Mouse (Mus musculus): ENCODE results near the gene Batf. TPM values are rescaled to one million over a fixed set of nuclear protein-coding genes. Genes with fewer than 3 reads are reported as not detected.
A peak's percentile ranks its signal among the peaks of the same experiment; 100 is the strongest.

Gene Batf
- polyA plus RNA-seq, 1 experiment, result not detected

- 62% methylated on average over 6 of the region's 6 CpGs for WGBS
Observed at GRCm38 (mm10) chr12:85729945-85730290, 43.4 kb downstream of the Batf start.

GRCm38 (mm10) chr12:85736203-85736602 lies 49.7 kb downstream of the Batf start:
- Histone ChIP-seq H3K4me3 (ENCODE audit: insufficient read depth, low read depth, low read length) (no peak overlapping the region), H3K27ac (ENCODE audit: insufficient read depth, low read depth, low read length) (no peak overlapping the region), H3K4me1 (ENCODE audit: control insufficient read depth, insufficient read depth, low read length) (no peaks in the 10 kb centered on the region)
- TF ChIP-seq CTCF (IDR thresholded peaks at IDR 0.05; ENCODE audit: insufficient read depth, low read depth, low read length), result no peak
- TF ChIP-seq POLR2A (IDR thresholded peaks at IDR 0.05; ENCODE audit: insufficient read depth, low read depth, low read length), result no peak
- WGBS, result 79% methylated on average over 2 of the region's 2 CpGs

More at GRCm38 (mm10) chr12:85729945-85730290, 43.4 kb downstream of the Batf start:
- TF ChIP-seq CTCF (IDR thresholded peaks at IDR 0.05; ENCODE audit: insufficient read depth, low read depth, low read length) (no peak), POLR2A (IDR thresholded peaks at IDR 0.05; ENCODE audit: insufficient read depth, low read depth, low read length) (no peak)
- Histone ChIP-seq H3K4me3 (ENCODE audit: insufficient read depth, low read depth, low read length) (no peak overlapping the region), H3K27ac (ENCODE audit: insufficient read depth, low read depth, low read length) (no peak overlapping the region), H3K4me1 (ENCODE audit: control insufficient read depth, insufficient read depth, low read length) (peaks cover 3% of the 10 kb centered on the region; the same call in 1 of the 2 replicates)

GRCm38 (mm10) chr12:85736960-85737359 lies 50.5 kb downstream of the Batf start:
- Histone ChIP-seq H3K4me1 (ENCODE audit: control insufficient read depth, insufficient read depth, low read length) (no peaks in the 10 kb centered on the region), H3K4me3 (ENCODE audit: insufficient read depth, low read depth, low read length) (no peak overlapping the region), H3K27ac (ENCODE audit: insufficient read depth, low read depth, low read length) (no peak overlapping the region)
- TF ChIP-seq CTCF (IDR thresholded peaks at IDR 0.05; ENCODE audit: insufficient read depth, low read depth, low read length) (no peak), POLR2A (IDR thresholded peaks at IDR 0.05; ENCODE audit: insufficient read depth, low read depth, low read length) (no peak)
- WGBS, result 78% methylated on average over 3 of the region's 3 CpGs

GRCm38 (mm10) chr12:85745827-85746695 lies 59.6 kb downstream of the Batf start, which contains the start of gene Flvcr2:
Flvcr2 (plus strand) TSS chr12:85746539.
- no peak for TF ChIP-seq POLR2A (IDR thresholded peaks at IDR 0.05; ENCODE audit: insufficient read depth, low read depth, low read length)
- peak; percentile 70; the same call in 1 of the 2 replicates for TF ChIP-seq CTCF (IDR thresholded peaks at IDR 0.05; ENCODE audit: insufficient read depth, low read depth, low read length)
- WGBS, result 1% methylated on average over 51 of the region's 51 CpGs
- Histone ChIP-seq H3K27ac (ENCODE audit: insufficient read depth, low read depth, low read length) (no peak within 1 kb of the TSS), H3K4me1 (ENCODE audit: control insufficient read depth, insufficient read depth, low read length) (peaks cover 14% of the 10 kb centered on the region), H3K4me3 (ENCODE audit: insufficient read depth, low read depth, low read length) (peak within 1 kb of the TSS; percentile 38)

GRCm38 (mm10) chr12:85746696-85747219 lies 60.3 kb downstream of the Batf start:
- H3K27ac ChIP-seq (ENCODE audit: insufficient read depth, low read depth, low read length), result no peak overlapping the region
- TF ChIP-seq CTCF (IDR thresholded peaks at IDR 0.05; ENCODE audit: insufficient read depth, low read depth, low read length) (no peak), POLR2A (IDR thresholded peaks at IDR 0.05; ENCODE audit: insufficient read depth, low read depth, low read length) (no peak)
- WGBS, result 26% methylated on average over 21 of the region's 21 CpGs
- H3K4me1 ChIP-seq (ENCODE audit: control insufficient read depth, insufficient read depth, low read length), result peaks cover 14% of the 10 kb centered on the region
- peak overlapping the region; percentile 36 for H3K4me3 ChIP-seq (ENCODE audit: insufficient read depth, low read depth, low read length)

GRCm38 (mm10) chr12:85747343-85747742 lies 60.9 kb downstream of the Batf start:
- Histone ChIP-seq H3K4me1 (ENCODE audit: control insufficient read depth, insufficient read depth, low read length) (peaks cover 14% of the 10 kb centered on the region), H3K4me3 (ENCODE audit: insufficient read depth, low read depth, low read length) (peak overlapping the region; percentile 11; the same call in 1 of the 2 replicates), H3K27ac (ENCODE audit: insufficient read depth, low read depth, low read length) (no peak overlapping the region)
- TF ChIP-seq CTCF (IDR thresholded peaks at IDR 0.05; ENCODE audit: insufficient read depth, low read depth, low read length) (no peak), POLR2A (IDR thresholded peaks at IDR 0.05; ENCODE audit: insufficient read depth, low read depth, low read length) (no peak)
- 90% methylated on average over 10 of the region's 10 CpGs for WGBS

GRCm38 (mm10) chr12:85749861-85750260 lies 63.4 kb downstream of the Batf start:
- Histone ChIP-seq H3K4me1 (ENCODE audit: control insufficient read depth, insufficient read depth, low read length) (peaks cover 14% of the 10 kb centered on the region), H3K27ac (ENCODE audit: insufficient read depth, low read depth, low read length) (no peak overlapping the region), H3K4me3 (ENCODE audit: insufficient read depth, low read depth, low read length) (no peak overlapping the region)
- no peak for TF ChIP-seq POLR2A (IDR thresholded peaks at IDR 0.05; ENCODE audit: insufficient read depth, low read depth, low read length)
- no peak for TF ChIP-seq CTCF (IDR thresholded peaks at IDR 0.05; ENCODE audit: insufficient read depth, low read depth, low read length)
- 92% methylated on average over 9 of the region's 9 CpGs for WGBS

- no peak overlapping the region for H3K4me3 ChIP-seq (ENCODE audit: insufficient read depth, low read depth, low read length)
- TF ChIP-seq CTCF (IDR thresholded peaks at IDR 0.05; ENCODE audit: insufficient read depth, low read depth, low read length) (no peak), POLR2A (IDR thresholded peaks at IDR 0.05; ENCODE audit: insufficient read depth, low read depth, low read length) (no peak)
- no peak overlapping the region for H3K27ac ChIP-seq (ENCODE audit: insufficient read depth, low read depth, low read length)
- H3K4me1 ChIP-seq (ENCODE audit: control insufficient read depth, insufficient read depth, low read length), result no peaks in the 10 kb centered on the region
- WGBS, result 87% methylated on average over 6 of the region's 6 CpGs
Observed at GRCm38 (mm10) chr12:85752116-85752515, 65.6 kb downstream of the Batf start.

GRCm38 (mm10) chr12:85753223-85753622 lies 66.8 kb downstream of the Batf start:
- H3K4me3 ChIP-seq (ENCODE audit: insufficient read depth, low read depth, low read length), result no peak overlapping the region
- no peak overlapping the region for H3K27ac ChIP-seq (ENCODE audit: insufficient read depth, low read depth, low read length)
- no peaks in the 10 kb centered on the region for H3K4me1 ChIP-seq (ENCODE audit: control insufficient read depth, insufficient read depth, low read length)
- TF ChIP-seq CTCF (IDR thresholded peaks at IDR 0.05; ENCODE audit: insufficient read depth, low read depth, low read length), result no peak
- 65% methylated on average over 2 of the region's 2 CpGs for WGBS
